Mouse (Mus musculus) pancreas, adult 10 weeks (tissue): ENCODE data around the gene Olfr1320. TPM values are rescaled to one million over a fixed set of nuclear protein-coding genes. Genes with fewer than 3 reads are reported as not detected.

ENCODE experiments used
- polyA plus RNA-seq: library from polyadenylated mRNA; stranded (reverse); fragments of 350-450 nt; fragmentation: Illumina TruSeq; extraction: RNeasy Lipid Tissue Mini Kit (QIAGEN cat#74804); gene quantifications from one replicate; pipeline ENCODE4 v1.2.3, GENCODE M21; 2015; ENCODE audit warnings: low read depth, low replicate concordance; ENCODE audit not compliant: insufficient read depth

The Olfr1320 gene
- polyA plus RNA-seq = not detected

DNA sequence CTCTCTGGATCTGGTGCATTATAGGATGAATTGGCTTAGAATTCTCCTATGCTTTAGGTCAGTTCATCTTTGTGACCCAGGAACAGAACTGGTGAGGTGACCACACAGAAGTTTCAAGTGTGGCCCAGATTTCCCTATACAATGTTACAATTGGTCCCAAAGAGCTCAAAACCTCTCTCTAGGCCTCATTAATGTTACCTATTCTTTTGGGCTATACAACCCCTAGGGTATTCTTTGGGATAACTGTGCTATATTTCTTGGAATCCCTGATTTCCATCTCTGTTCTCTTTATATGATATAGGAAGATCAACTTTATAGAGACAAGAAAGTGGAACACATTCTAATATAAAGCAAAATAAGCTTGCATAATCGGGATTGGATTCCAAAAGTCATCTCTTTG is at the start of gene Olfr1320:
TSS of gene Olfr1320 (plus strand) at position 301 of the 400 bp plus-strand sequence.

Other genes with a start within 250 kb of the Olfr1320 start
- gene Arhgap36, start 208.4 kb upstream of the Olfr1320 start, polyA plus RNA-seq = 0.39 TPM
- not detected for gene Olfr1321, start 62.7 kb downstream of the Olfr1320 start, polyA plus RNA-seq
- 0.90 TPM for gene Igsf1, start 125.4 kb downstream of the Olfr1320 start, polyA plus RNA-seq
- gene Olfr1322, start 219.2 kb downstream of the Olfr1320 start, polyA plus RNA-seq = not detected